Mouse (Mus musculus) liver, embryonic 14.5 days (tissue): ENCODE measurements around the gene Ifna15.

Source experiments
- CTCF ChIP-seq: IDR thresholded peaks from 2 replicates; pipeline ENCODE4 v1.5.1; 2016; ENCODE audit warnings: antibody characterized with exemption, low read depth, control low read depth
- EP300 ChIP-seq: IDR thresholded peaks from 2 replicates; pipeline ENCODE4 v1.6.1; 2016; ENCODE audit warnings: antibody characterized with exemption, low read depth

DNA sequence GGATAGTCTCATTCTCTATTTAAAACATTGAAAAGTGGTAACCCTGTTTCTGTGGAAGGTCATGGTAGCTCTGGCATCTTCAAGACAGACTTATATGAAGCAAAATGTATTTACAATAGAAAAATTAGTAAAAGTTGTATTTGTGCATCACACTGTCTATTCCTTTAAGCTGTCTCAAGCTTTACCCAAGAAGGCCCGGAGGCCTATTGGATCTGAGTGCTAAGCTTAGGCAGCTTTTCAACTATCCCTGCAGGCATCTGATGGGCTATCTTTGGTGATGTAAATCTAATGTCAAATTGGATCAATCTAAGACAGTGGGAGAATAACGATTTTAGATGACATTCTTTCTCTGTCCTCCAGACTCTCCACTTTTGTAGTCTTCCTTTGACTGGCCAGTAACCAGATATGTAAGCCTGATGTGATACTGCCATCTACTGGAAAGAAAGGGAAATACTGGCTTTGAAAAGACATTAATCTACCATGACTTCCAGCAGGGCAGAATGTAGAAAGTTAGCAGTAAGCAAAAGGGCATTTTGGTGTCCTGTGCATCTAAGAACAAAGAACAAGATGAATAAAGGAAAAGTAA, 14.3 kb downstream of the Ifna15 start:
- TF ChIP-seq CTCF (peak; percentile 77), EP300 (no peak)
